7 mouse cellular contexts compared by ENCODE assay signal in genomic region chr11:51391548-51391947, GRCm38 (mm10).
A peak's percentile ranks its signal among the peaks of the same experiment; 100 is the strongest.
DNase-seq lines count a peak whose midpoint lies in the region.

No protein-coding gene starts in this region.

- peak; percentile 93 for DNase-seq in cerebellum, adult 11-12 months
- peak; percentile 89 to 92 for DNase-seq in cerebellum, postnatal 14 days
- peak; percentile 90 for DNase-seq in layer of hippocampus, adult 9-11 months
- peak; percentile 63 for DNase-seq in lung, postnatal 14 days
- DNase-seq in natural killer cell, adult 2 months (ENCODE audit: low spot score in 2 of 2) = no peak
- no peak for DNase-seq in thymus, postnatal 0 days (ENCODE audit: low spot score)
- no peak for DNase-seq in spleen, adult 18-20 months

Comparison
In these comparisons a context has a peak if more than half of its experiments do, and no peak if none do; other contexts are left out.
1. DNase-seq: peak in cerebellum, adult 11-12 months (single experiment), cerebellum, postnatal 14 days (2 of 2), layer of hippocampus, adult 9-11 months (single experiment) and lung, postnatal 14 days (single experiment); none in natural killer cell, adult 2 months (0 of 2), thymus, postnatal 0 days (single experiment) and spleen, adult 18-20 months (0 of 2).